Mouse (Mus musculus): ENCODE measurements around the gene Mto1.
"Not testable (repeated sequence)": the region's sequence is repeated elsewhere in the genome, so short reads cannot be mapped to it uniquely, and the experiment has no call there.

DNA sequence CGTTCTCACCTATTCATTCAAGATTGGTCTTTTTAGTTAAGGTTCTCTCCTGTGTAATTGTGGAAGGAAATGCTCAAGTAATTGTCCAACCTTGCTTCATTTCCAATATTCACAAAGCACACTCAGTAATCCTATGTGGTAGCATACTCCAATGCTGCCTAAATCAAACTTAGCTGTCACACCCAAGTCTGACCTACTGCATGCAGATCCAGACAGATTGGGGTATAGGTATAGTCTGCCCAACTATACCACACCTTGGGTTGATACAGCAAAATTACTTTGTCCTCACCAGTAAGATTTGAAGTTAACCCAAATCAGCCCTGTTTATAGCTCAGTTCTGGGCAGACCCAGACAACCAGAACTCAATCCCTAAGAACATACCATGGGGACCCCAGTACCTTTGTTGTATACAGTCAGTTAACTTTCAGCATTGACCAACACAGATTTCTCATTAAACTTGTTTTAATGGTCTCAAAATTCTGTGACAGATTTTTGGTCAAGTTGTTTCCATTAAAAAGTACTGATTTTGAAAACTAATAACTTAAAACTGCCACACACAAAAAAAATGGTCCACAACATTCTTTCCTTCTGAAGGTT lies 30.1 kb downstream of the Mto1 start:
- TF ChIP-seq ZNF384 (IDR thresholded peaks at IDR 0.05; ENCODE audit: low read depth, low read length); MAFK (IDR thresholded peaks at IDR 0.05; ENCODE audit: insufficient read depth, low read depth, low read length); CHD2 (IDR thresholded peaks at IDR 0.05; ENCODE audit: low read depth, low read length); ZC3H11A (IDR thresholded peaks at IDR 0.05; ENCODE audit: borderline replicate concordance, low read depth, low read length): not testable (repeated sequence)

Measured in ES-E14 (cell line).